Mouse (Mus musculus) G1E-ER4 (cell line): ENCODE data around the gene Zfp558. TPM values are rescaled to one million over a fixed set of nuclear protein-coding genes. Genes with fewer than 3 reads are reported as not detected.

Source experiments
- GATA1 ChIP-seq: IDR thresholded peaks from one replicate; pipeline ENCODE4 v1.8.0; 2012; ENCODE audit warnings: low read length, inconsistent platforms
- polyA plus RNA-seq: library from polyadenylated mRNA; stranded (reverse); fragments of >175 nt; gene quantifications from 2 replicates; pipeline ENCODE4 v1.2.3, GENCODE M21; 2012

The Zfp558 gene
- polyA plus RNA-seq: 0.28 and 0.37 TPM in 2 replicates

DNA sequence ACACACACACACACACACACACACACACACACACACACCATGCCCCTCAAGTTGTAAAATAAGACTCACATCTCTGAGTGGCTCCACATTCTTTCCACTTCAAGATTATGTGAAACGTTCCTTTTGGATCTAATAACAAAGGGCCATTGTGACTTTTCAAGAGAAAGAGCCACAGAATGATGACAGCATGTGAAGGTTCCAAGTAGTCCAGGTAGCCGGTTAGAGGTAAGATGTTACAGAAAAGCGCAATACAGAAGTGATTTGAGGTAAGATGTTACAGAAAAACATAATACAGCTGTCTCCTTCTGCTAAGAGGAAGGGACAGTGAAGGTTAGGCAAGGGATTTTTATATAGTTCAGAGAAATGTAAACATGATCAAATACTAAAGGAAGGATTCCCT is at the start of gene Zfp558, which contains the start of gene Mbd3l1:
Gene Zfp558 (minus strand): TSS at position 101 of the 400 bp plus-strand sequence.
Gene Mbd3l1 (plus strand): TSS at position 192 of the 400 bp plus-strand sequence.
- TF ChIP-seq GATA1: no peak

DNA sequence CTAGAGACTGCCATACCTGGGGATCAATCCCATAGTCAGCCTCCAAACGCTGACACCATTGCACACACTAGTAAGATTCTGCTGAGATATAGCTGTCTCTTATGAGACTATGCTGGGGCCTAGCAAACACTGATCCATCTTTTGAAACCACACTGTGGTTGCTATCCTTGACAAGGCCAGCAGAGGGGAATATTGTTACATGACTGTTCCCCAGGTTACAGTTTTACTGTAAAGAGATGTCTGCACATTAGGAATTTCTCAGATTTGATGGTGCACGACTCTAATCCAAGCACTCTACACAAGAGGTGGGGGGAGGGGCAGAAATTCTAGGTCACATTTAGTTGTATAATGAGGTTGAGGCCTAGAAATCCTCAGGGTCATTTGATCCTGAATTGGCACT is 30.0 kb upstream of the Zfp558 start:
- TF ChIP-seq GATA1: no peak

DNA sequence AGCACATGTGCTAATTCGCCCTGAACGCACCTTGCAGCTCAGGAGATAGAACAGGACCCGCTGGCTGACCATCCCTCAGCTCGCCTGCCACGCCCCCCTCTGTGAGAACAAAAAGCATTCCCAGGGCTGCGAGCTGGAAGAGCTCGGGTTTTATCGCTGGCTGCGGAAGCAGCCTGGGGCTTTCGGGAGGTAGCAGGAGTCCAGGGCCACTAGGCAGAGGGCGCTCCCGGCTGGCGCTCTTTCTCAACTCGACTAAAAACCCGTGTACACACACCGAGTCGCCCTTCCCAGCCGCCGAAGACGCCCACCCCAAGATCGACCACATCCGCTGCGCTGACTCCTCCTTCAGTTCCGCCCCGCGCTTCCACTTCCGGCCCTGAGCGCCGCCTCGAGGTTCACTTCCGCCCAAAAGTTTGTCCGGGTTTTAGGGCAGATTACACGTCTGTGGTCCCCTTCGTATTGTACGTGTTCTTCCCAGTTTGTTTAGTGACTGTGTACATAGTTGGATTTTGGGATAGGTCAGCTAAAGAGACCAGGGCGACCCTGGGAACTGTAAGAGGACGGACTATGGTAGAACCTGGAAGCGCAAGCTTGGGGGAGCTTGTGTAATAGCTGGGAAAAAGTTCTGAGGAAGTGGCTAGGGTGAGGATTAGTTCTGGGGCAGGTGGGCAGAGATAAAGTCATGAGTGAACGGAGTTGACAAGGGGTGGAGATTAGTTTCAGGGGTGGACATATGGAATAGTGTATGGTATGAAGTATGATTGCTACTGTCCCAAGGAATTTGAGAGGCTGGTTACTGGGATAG is 4.5 kb downstream of the Zfp558 start:
- no peak for TF ChIP-seq GATA1

DNA sequence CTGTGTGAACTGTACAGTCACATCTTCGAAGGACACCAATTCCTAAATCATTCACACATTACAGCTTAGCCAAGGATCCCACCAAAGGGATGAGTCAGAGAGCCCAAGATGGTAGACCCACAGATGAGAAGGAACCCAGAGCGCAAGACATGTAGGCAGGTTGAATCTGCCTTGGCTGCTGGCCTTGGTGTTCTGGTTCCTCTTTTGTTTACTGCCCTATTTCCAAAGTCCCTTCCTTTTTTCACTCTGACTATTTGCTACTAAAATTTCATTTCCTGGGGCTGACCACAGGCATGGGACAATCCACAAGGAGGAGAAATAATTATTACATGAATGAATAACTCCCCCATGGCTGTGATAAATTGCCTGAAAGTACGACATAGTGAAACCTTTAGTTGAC is 10.1 kb downstream of the Zfp558 start:
- no peak for TF ChIP-seq GATA1

DNA sequence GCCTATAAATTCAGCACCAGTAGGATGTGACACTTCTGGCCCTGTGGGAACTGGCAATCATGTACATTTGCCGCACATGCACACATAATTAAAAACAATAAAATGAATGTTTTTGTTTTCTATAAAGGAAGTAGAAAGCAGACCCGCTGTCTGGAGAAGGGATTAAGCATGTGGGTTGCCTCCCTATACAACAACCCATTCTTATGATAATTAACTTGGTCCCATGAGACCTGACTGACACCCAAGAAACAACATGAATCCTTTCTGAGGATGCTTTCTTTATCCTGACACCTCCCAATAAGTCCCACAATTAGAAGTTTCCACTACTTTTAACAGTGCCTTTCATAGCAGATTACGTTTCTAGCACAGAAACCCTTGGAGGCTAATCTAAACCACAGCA is 10.7 kb downstream of the Zfp558 start:
- TF ChIP-seq GATA1: no peak

DNA sequence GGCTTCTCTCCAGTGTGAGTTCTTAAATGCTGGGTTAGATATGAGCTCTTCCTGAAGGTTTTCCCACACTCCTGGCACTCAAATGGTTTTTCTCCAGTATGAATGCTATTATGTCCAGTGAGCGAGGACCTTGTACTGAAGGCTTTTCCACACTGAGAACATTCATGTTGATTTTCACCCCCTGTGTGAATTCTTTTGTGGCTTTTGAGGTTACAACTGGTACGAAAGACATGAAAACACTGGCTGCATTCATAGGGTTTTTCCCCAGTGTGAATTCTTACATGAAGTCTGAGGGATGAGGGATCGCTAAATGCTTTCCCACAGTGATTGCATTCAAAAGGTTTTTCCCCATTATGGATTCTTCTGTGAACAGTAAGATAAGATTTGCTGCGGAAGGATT is 21.5 kb downstream of the Zfp558 start:
- TF ChIP-seq GATA1: no peak

DNA sequence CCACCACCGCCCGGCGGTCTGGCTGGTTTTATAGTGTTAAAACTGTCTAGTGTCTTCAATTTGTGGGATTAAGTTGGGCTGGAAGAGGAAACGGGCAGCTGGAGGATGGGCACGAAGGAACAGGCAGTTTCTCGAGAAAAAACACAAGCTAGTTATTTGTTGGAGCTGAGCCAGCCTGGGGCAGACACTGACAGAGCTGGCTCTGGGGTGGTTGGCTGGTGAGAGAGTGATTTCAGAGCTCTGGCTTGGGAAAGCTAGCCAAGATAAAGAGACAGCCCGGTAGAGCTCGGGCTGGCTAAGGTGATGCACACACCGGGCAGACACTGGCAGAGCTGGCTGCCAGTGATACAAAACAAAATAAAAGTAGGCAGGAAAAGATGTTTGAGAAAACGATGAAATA is 46.4 kb downstream of the Zfp558 start:
- no peak for TF ChIP-seq GATA1

DNA sequence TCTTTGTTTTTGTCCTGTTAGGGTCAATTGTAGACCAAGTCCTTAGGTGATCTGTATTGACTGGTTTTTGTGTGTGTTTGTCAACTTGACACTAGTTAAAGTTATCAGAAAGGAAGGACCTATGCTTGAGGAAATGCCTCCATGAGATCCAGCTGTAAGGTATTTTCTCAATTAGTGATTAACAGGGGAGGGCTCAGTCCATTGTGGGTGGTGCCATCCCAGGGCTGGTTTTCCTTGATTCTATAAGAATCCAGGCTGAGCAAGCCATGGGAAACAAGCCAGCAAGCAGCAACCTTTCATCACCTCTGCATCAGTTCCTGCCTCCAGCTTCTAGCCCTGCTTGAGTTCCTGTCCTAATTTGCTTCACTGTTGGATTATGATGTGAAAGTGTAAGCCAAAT is 47.7 kb downstream of the Zfp558 start, which contains the start of gene Mbd3l2:
Gene Mbd3l2 (plus strand): TSS at position 301 of the 400 bp plus-strand sequence.
- no peak for TF ChIP-seq GATA1

Other genes with a start within 250 kb of the Zfp558 start
- gene Chordc1, start 186.1 kb downstream of the Zfp558 start, polyA plus RNA-seq: 2.0 and 2.7 TPM in 2 replicates
- not detected in 2 replicates for gene Naalad2, start 75.3 kb downstream of the Zfp558 start, polyA plus RNA-seq
- not detected in 2 replicates for gene Ubtfl1, start 73.8 kb downstream of the Zfp558 start, polyA plus RNA-seq
- not detected in 2 replicates for gene Mbd3l2, start 47.6 kb downstream of the Zfp558 start, polyA plus RNA-seq
- not detected in 2 replicates for gene Mbd3l1, start 91 bp upstream of the Zfp558 start, polyA plus RNA-seq
- not detected in 2 replicates for gene Muc16, start 196.3 kb upstream of the Zfp558 start, polyA plus RNA-seq